Mouse (Mus musculus): ENCODE data around the gene Tmem95.
"Not testable (repeated sequence)": the region's sequence is repeated elsewhere in the genome, so short reads cannot be mapped to it uniquely, and the experiment has no call there.

The Tmem95 gene

GRCm38 (mm10) chr11:69877878-69878277, at the start of gene Tmem95:
Gene Tmem95 (minus strand): TSS chr11:69878018.
- peak; percentile 35 for DNase-seq

DNA sequence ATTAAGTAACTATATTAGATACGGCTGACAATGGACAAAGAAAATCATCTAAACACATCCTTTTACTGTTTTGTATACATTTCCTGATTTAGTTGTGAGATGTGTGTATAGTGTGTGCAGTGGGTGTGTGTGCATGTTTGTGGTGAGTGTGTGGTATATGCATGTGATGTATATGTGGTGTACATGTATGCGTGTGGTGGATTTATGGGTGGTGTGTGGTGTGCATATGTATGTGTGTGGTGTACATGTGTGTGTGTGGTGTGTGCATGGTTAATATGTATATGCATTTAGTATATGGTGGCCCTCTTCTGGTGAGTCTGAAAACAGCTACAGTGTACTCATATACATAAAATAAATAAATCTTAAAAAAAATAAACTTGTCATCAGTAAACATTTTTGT, 49.7 kb upstream of the Tmem95 start:
- DNase-seq, result no peak

DNA sequence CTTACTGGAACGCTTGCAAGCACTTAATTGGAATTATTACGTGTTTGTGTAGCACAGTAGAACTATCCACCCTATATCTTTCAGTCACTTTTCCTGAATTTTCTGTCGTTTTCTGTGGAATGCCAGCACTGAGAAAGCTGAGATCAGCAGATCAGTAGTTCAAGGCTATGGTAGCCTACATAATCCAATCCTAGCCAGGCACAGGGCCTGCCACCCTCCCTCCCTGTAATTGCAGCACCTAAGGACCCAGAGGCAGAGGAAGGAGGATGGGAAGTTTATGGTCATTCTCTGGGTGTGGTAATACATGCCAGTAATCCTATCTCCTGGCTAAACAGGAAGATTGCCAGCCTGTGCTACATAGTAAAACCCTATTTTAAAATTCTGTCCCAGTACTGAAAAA, 45.0 kb upstream of the Tmem95 start:
- no peak for DNase-seq

DNA sequence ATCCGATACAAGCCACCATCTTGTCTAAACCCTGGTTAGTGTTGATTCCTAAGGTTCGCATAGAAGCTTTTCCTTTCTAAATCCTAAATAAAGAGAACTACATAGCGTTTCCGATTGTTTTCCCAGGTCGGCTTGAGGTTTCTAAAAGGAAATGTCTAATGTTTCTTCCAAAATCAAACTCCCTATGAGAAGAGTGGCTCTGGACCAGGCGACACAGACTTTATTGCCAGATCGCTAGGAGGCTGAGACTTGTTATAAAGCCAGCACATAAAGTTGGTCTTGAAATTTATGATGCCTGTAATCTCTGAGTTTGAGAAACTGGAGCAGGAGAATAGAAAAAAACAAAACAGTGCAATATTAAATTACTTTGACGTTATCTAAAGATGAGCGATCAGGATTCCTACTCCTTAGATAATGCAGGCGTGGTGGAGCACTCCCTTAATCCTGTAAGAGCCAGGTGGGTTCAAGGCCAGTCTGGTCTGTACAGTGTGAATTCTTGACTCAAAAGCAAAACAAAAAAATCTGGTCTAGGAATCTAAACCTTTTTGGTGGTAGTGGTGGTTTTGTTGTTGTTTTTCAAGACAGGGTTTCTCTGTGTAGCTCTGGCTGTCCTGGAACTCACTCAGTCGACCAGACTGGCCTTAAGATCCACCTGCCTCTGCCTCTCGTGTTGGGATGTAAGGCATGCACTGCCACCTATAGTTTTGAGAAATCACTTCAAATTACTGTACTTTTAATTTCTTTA, 44.4 kb upstream of the Tmem95 start:
- no peak for DNase-seq

DNA sequence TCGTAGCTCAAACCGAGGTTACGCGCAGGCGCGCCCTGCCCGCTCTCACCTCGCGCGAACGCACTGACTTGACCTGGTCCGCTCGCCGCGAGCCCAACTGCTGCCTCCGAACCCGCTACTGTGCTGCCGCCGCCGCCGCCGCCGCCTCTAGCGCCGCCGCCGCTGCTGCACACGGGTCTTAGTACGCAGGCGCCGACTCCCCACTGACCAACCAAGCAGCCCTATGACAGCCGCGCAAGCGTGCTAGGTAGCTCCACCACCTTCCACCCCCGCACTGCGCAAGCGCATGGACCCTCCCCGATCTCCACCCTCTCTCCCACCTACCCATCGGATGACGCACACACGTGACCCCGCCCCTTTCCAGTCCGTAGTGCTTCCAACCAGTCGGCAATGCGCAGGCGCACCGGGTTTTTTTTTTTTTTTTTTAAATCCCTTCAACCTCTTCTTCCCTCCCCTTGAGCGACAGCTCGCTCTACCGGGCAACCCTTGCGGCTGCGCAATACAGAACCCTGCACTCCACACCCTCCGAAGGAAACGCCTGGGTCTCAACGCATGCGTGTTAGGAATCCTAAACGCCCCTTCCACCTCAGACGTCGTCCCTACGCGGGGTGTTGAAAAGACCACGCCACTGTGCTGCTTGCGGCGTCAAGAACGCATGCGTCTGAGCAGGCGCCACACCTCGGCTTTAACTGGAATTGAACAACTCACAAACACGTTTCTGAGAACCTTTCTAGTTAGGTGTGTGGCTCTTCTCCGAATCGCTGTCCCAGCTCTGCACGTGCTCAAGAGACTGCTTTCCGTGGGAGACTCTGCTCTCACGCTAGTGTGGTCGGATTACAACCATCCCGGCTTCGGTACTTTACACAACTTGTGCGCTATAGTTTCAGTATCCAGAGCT, 43.5 kb upstream of the Tmem95 start, which contains the start of gene Eif5a:
Eif5a (minus strand) TSS at position 845 of the 898 bp plus-strand sequence.
- peak; percentile 100 for DNase-seq

GRCm38 (mm10) chr11:69920266-69921031, 42.6 kb upstream of the Tmem95 start:
- DNase-seq, result peak; percentile 77

DNA sequence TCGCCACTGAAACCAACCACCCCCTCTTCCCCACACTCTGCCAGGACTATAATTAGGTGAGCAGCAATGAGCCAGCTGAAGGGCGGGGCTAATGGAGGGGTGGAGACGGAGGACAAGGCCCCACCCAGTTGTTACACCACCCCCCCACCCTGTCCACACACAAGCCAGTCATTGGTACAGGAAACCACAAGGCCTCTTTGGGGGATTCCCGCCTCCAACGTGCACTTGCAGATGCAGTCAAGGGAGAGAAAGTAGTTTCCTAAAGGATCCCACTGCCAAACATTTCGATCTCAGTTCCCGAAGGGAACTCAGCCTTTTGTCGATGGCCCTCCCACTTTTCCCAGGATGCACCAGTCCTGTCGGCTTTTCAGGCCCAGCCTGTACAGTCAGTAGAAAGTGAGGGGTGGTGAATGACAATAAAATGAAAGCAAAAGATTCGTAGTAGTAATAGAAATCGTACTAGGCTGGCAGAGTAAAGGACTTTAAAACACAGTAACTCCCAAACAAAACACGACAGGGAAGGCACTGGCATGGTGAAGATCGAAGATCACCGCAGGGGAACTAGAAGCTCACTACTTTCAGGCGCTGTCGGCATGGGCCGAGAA, 41.9 kb upstream of the Tmem95 start:
- DNase-seq, result peak; percentile 87

GRCm38 (mm10) chr11:69919053-69919452, 41.2 kb upstream of the Tmem95 start:
- DNase-seq, result no peak

DNA sequence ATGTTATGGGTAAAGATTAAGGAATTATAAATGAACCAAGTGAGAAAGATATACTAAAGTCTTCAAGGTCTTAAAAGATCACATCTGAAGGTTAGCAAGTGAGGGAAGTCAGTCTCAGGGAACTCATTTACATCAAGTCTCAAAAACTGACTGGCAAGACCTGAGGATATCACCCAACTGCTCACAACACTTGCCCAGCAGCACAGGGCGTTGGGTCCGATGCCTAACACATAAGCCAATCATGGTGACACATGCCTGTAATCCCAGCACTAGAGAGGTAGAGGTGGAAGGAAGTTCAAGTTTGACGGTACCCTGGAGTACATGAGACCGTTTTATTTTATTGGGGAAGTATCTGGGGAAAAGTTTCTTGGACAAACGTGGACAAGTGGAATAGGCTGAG, 40.3 kb upstream of the Tmem95 start:
- no peak for DNase-seq

- DNase-seq, result no peak
Observed at GRCm38 (mm10) chr11:69917379-69917948, 39.6 kb upstream of the Tmem95 start.

- DNase-seq, result not testable (repeated sequence)
Observed at GRCm38 (mm10) chr11:69916652-69917378, 39.0 kb upstream of the Tmem95 start.

DNA sequence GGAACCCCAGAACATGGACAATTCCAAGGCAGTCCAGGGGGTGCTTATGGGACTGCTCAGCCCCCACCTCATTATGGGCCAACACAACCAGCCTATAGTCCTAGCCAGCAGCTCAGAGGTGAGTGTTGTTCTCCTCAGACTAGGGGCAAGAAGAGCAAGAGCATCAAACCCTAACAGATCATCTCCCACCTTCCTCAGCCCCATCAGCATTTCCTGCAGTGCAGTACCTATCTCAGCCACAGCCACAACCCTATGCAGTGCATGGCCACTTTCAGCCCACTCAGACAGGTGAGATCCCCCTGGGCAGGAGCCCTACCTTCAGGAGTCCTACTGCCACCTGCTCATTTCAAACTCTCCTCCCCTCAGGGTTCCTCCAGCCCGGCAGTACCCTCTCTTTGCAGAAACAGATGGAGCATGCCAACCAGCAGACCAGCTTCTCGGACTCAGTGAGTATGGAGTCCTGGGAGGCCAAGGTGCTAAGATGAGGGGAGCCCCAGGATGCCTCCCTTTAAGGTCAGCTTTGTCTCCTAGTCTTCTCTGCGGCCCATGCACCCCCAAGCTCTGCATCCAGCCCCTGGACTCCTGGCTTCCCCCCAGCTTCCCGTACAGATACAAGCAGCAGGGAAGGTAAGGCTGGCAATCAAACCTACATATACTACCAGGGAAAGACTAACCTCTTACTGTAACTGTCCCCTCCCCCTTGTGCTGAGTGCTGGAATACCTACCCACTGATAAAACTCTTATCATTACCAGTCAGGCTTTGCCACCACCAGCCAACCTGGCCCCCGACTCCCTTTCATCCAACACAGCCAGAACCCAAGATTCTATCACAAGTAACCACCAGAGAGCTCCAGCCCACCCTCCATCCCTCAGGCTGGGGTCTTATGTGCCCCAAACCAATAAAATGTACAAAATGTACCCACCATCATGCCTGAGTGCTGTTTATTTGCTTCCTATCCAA, 38.1 kb upstream of the Tmem95 start:
- no peak for DNase-seq

GRCm38 (mm10) chr11:69914917-69915430, 37.2 kb upstream of the Tmem95 start:
- DNase-seq, result no peak

DNA sequence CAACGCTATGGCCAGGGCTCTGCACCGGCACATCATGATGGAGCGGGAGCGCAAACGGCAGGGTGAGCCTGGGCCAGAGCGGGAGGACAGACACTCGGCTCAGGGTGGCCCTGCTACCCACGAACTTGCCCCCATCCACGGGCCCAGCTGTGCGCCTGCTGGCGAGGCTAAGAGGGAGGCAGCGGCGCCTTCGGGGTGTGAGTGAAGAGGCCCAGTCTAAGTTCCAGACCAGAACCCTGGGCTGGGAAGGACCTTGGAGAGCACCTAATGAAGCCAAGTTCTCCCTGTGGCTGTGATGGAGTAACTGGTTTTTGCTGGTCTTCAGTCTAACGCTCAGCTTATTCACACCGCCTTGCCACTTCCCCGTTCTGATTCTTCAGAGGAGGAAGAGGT, 36.5 kb upstream of the Tmem95 start:
- DNase-seq, result peak; percentile 52

DNA sequence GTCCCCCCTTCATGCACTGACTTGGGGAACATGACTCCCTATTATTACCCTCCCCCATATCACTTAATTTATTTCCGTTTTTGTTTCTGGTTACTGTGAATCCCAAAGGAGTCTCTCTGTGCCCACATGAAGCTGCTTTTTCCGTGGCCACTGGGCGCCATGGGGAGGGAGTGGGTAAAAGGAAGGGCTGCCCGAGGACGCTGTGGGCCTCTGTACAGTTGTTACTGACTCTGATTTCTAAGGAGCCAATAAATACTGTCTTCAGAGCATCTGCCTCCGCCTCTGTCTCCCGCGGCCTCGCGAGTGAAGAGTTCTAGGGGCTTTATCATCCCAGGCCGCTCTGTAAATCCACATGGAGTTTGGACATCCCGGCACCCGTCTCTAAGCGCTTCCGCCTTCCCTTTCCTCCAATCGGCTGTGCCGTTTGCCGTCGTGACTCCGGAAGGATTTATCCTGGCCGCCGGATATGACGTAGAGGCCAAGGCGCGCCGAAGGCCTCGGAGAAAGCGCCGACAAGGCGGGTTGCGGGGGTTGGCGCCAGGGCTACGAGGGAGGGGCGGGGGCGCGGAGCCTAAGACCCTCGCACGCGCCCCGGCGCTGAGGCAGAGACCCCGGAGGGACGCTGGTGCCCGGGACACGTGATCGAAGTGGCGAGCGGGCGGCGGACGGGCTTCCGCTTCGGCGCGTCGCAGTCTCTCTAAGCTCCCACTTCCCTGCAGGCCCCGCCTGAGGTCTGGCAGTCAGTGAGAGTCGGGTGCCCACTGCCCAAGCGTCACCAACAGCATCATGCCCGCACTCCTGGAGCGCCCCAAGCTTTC, 35.9 kb upstream of the Tmem95 start, which contains the start of gene Gps2:
Gps2 (plus strand) TSS at position 335 of the 818 bp plus-strand sequence.
- peak; percentile 95 for DNase-seq

DNA sequence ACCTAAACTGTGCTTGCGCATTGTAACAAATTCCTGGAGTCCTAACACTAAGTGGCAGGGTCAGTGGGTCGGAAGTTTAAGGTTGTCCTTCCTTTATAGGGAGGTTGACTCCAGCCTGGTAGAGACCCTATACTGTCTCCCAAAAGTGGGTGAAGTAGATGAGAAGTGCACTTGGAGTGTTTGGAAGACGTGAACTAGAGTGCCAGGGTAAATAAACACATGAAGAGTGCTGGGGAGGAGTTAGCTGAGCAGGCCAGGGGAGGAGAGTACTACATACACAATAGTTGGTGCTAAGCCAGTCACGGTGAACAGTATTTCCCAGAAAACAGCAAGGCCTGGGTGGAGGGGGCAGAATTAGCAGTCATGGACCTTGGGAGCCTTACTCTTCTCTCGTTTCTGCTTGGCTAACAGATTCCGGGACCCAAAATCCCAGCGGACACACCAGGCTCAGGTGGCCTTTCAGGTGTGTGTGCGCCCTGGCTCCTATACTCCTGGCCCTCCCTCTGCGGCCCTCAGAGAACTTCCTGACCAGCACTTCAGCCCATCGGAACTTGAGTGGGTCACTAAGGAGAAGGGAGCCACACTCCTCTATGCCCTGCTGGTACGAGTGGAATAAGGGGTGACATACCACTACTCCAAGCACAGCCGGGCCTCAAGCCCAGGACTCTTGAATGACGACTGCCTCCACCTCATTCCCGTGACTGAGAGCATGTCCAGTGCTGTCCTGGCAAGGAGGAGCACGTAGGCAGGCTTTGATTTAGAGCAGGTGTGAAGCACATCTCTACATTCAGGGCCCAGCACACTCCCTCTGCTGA, 35.1 kb upstream of the Tmem95 start:
- no peak for DNase-seq

DNA sequence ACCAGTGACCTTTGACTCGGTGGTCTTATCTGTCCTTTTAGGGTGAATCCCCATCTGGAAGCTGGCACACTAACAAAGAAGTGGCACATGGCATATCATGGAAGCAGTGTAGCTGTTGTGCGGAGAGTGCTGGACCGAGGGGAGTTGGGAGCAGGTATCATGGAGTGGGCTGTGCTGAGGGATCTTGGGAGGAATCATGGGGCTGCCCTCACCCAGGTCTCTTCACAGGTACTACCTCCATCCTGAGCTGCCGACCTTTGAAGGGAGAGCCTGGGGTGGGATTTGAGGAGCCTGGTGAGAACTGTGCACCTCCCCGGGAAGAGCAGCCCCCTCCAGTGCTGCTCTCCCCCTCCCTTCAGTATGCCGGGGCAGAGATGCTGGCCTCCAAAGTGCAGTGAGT, 33.9 kb upstream of the Tmem95 start:
- no peak for DNase-seq
